Mouse (Mus musculus) liver, embryonic 15.5 days (tissue): ENCODE data around the gene Map7d1. TPM values are rescaled to one million over a fixed set of nuclear protein-coding genes. Genes with fewer than 3 reads are reported as not detected.
A peak's percentile ranks its signal among the peaks of the same experiment; 100 is the strongest.

Experiments used
- ATAC-seq: fragments of 200-750 bp; cut with Nextera tagmentation; 2 replicates; pipeline ENCODE4 v1.8.0; 2017; ENCODE audit warnings: moderate number of reproducible peaks, mild to moderate bottlenecking, moderate library complexity; ENCODE audit not compliant: insufficient read depth
- H3K27ac ChIP-seq: fragments of 300-500 bp; sonication (generic); replicated peaks from 2 replicates; pipeline ENCODE4 v1.5.1; 2015; ENCODE audit warnings: mild to moderate bottlenecking, inconsistent platforms
- H3K27me3 ChIP-seq: fragments of 300-500 bp; sonication (generic); 2 replicates; pipeline ENCODE4 v1.6.1; 2015; ENCODE audit warnings: mild to moderate bottlenecking, inconsistent platforms
- H3K36me3 ChIP-seq: fragments of 300-500 bp; sonication (generic); replicated peaks from 2 replicates; pipeline ENCODE4 v1.6.1; 2015; ENCODE audit warnings: moderate library complexity, mild to moderate bottlenecking, inconsistent platforms
- H3K4me1 ChIP-seq: fragments of 300-500 bp; sonication (generic); replicated peaks from 2 replicates; pipeline ENCODE4 v1.6.1; 2015; ENCODE audit warnings: inconsistent platforms
- H3K4me2 ChIP-seq: fragments of 300-500 bp; sonication (generic); 2 replicates; pipeline ENCODE4 v1.6.1; 2015; ENCODE audit warnings: moderate library complexity, mild to moderate bottlenecking, inconsistent platforms
- H3K4me3 ChIP-seq: fragments of 300-500 bp; sonication (generic); replicated peaks from 2 replicates; pipeline ENCODE4 v1.5.1; 2015; ENCODE audit warnings: mild to moderate bottlenecking, inconsistent platforms
- H3K9ac ChIP-seq: fragments of 300-500 bp; sonication (generic); 2 replicates; pipeline ENCODE4 v1.6.1; 2015; ENCODE audit warnings: moderate library complexity, mild to moderate bottlenecking, inconsistent platforms
- H3K9me3 ChIP-seq: fragments of 300-500 bp; sonication (generic); replicated peaks from 2 replicates; pipeline ENCODE4 v1.6.1; 2016; ENCODE audit warnings: inconsistent platforms
- WGBS: fragments of 180-500 bp; shearing (Covaris S2); methylation state at CpG from one replicate; pipeline ENCODE4 v1.1.7; 2015; ENCODE audit warnings: mixed read lengths; ENCODE audit not compliant: insufficient replicate concordance; 5-methylcytosine and 5-hydroxymethylcytosine counted together
- polyA plus RNA-seq: library from polyadenylated mRNA; unstranded; fragments of >200 nt; fragmentation: Nextera tagmentation; extraction: Ambion mirVana; gene quantifications from 2 replicates; pipeline ENCODE4 v1.2.1, GENCODE M21; 2015

Map7d1 gene
- 6.7 and 7.7 TPM in 2 replicates for polyA plus RNA-seq

GRCm38 (mm10) chr4:126256131-126256791, at the start of gene Map7d1:
Gene Map7d1 (minus strand): TSS chr4:126256343.
- peaks cover 93% of the 10 kb centered on the region for H3K4me1 ChIP-seq
- H3K9ac ChIP-seq = peak within 1 kb of the TSS; percentile 81
- peak within 1 kb of the TSS; percentile 82 for H3K27ac ChIP-seq
- under 1% methylated on average over 59 of the region's 59 CpGs for WGBS
- peak within 1 kb of the TSS; percentile 81 for H3K4me3 ChIP-seq
- peak within 1 kb of the TSS; percentile 99 for H3K4me2 ChIP-seq
- peak; percentile 82 for ATAC-seq
- no peaks in the 10 kb centered on the region for H3K36me3 ChIP-seq
- no peaks in the 10 kb centered on the region for H3K9me3 ChIP-seq
- H3K27me3 ChIP-seq = peaks cover 61% of the 10 kb centered on the region

- no peak for ATAC-seq
- H3K27me3 ChIP-seq = peaks cover 57% of the 10 kb centered on the region
- no peaks in the 10 kb centered on the region for H3K36me3 ChIP-seq
- peaks cover 16% of the 10 kb centered on the region for H3K4me1 ChIP-seq
- no peak overlapping the region for H3K27ac ChIP-seq
- H3K4me3 ChIP-seq = no peak overlapping the region
- WGBS = 39% methylated on average over 1 of the region's 1 CpGs
- no peak overlapping the region for H3K4me2 ChIP-seq
- H3K9ac ChIP-seq = no peak overlapping the region
- H3K9me3 ChIP-seq = no peaks in the 10 kb centered on the region
These were observed 49.3 kb upstream of the Map7d1 start for GRCm38 (mm10) chr4:126305428-126305827.

- Histone ChIP-seq H3K4me1 (peaks cover 11% of the 10 kb centered on the region), H3K27me3 (peaks cover 66% of the 10 kb centered on the region), H3K36me3 (no peaks in the 10 kb centered on the region), H3K4me2 (no peak overlapping the region), H3K27ac (no peak overlapping the region), H3K9ac (no peak overlapping the region), H3K9me3 (no peaks in the 10 kb centered on the region), H3K4me3 (no peak overlapping the region)
- WGBS = 40% methylated on average over 4 of the region's 4 CpGs
- ATAC-seq = no peak
These were observed 47.7 kb upstream of the Map7d1 start for GRCm38 (mm10) chr4:126303877-126304276.

- Histone ChIP-seq H3K27ac (no peak overlapping the region), H3K27me3 (peaks cover 77% of the 10 kb centered on the region), H3K4me3 (peak overlapping the region; percentile 24; the same call in 1 of the 2 replicates), H3K4me1 (peaks cover 17% of the 10 kb centered on the region), H3K9me3 (no peaks in the 10 kb centered on the region), H3K4me2 (peak overlapping the region; percentile 50), H3K36me3 (no peaks in the 10 kb centered on the region), H3K9ac (no peak overlapping the region)
- WGBS = 9% methylated on average over 27 of the region's 27 CpGs
- no peak for ATAC-seq
These were observed 45.6 kb upstream of the Map7d1 start for GRCm38 (mm10) chr4:126301584-126302309.

- WGBS = 1% methylated on average over 50 of the region's 50 CpGs
- ATAC-seq = no peak
- Histone ChIP-seq H3K9ac (no peak overlapping the region), H3K4me2 (peak overlapping the region; percentile 50), H3K4me3 (peak overlapping the region; percentile 24), H3K9me3 (no peaks in the 10 kb centered on the region), H3K27me3 (peaks cover 82% of the 10 kb centered on the region), H3K36me3 (no peaks in the 10 kb centered on the region), H3K4me1 (peaks cover 21% of the 10 kb centered on the region), H3K27ac (no peak overlapping the region)
These were observed 44.9 kb upstream of the Map7d1 start for GRCm38 (mm10) chr4:126300916-126301583.

- Histone ChIP-seq H3K9ac (no peak overlapping the region), H3K4me2 (peak overlapping the region; percentile 48), H3K27ac (no peak overlapping the region), H3K4me3 (peak overlapping the region; percentile 18; the same call in 1 of the 2 replicates), H3K27me3 (peaks cover 74% of the 10 kb centered on the region), H3K9me3 (no peaks in the 10 kb centered on the region), H3K36me3 (no peaks in the 10 kb centered on the region), H3K4me1 (peaks cover 21% of the 10 kb centered on the region)
- WGBS = 1% methylated on average over 34 of the region's 34 CpGs
- no peak for ATAC-seq
These were observed 40.5 kb upstream of the Map7d1 start for GRCm38 (mm10) chr4:126296617-126297101.

GRCm38 (mm10) chr4:126295937-126296336, 39.8 kb upstream of the Map7d1 start:
- H3K9me3 ChIP-seq = no peaks in the 10 kb centered on the region
- H3K36me3 ChIP-seq = no peaks in the 10 kb centered on the region
- no peak overlapping the region for H3K27ac ChIP-seq
- 38% methylated on average over 4 of the region's 4 CpGs for WGBS
- no peak overlapping the region for H3K4me3 ChIP-seq
- no peak overlapping the region for H3K9ac ChIP-seq
- H3K4me1 ChIP-seq = peaks cover 15% of the 10 kb centered on the region
- no peak overlapping the region for H3K4me2 ChIP-seq
- peaks cover 74% of the 10 kb centered on the region for H3K27me3 ChIP-seq
- no peak for ATAC-seq

- peaks cover 10% of the 10 kb centered on the region for H3K4me1 ChIP-seq
- WGBS = 62% methylated on average over 6 of the region's 6 CpGs
- no peak overlapping the region for H3K27ac ChIP-seq
- no peak overlapping the region for H3K9ac ChIP-seq
- no peaks in the 10 kb centered on the region for H3K9me3 ChIP-seq
- H3K4me2 ChIP-seq = no peak overlapping the region
- no peak; the same call in 1 of the 2 replicates for ATAC-seq
- H3K27me3 ChIP-seq = peaks cover 71% of the 10 kb centered on the region
- no peaks in the 10 kb centered on the region for H3K36me3 ChIP-seq
- no peak overlapping the region for H3K4me3 ChIP-seq
These were observed 39.0 kb upstream of the Map7d1 start for GRCm38 (mm10) chr4:126295152-126295551.

- WGBS = 34% methylated on average over 13 of the region's 13 CpGs
- Histone ChIP-seq H3K4me1 (peaks cover 7% of the 10 kb centered on the region; the same call in 1 of the 2 replicates), H3K27me3 (peaks cover 71% of the 10 kb centered on the region), H3K36me3 (no peaks in the 10 kb centered on the region), H3K9me3 (no peaks in the 10 kb centered on the region), H3K27ac (no peak overlapping the region), H3K9ac (no peak overlapping the region), H3K4me3 (no peak overlapping the region), H3K4me2 (no peak overlapping the region)
- ATAC-seq = no peak
These were observed 35.1 kb upstream of the Map7d1 start for GRCm38 (mm10) chr4:126291196-126291595.

- H3K4me2 ChIP-seq = no peak overlapping the region
- H3K4me1 ChIP-seq = peaks cover 9% of the 10 kb centered on the region; the same call in 1 of the 2 replicates
- 72% methylated on average over 8 of the region's 8 CpGs for WGBS
- H3K27ac ChIP-seq = no peak overlapping the region
- ATAC-seq = no peak
- peaks cover 69% of the 10 kb centered on the region for H3K27me3 ChIP-seq
- no peak overlapping the region for H3K4me3 ChIP-seq
- no peaks in the 10 kb centered on the region for H3K36me3 ChIP-seq
- no peaks in the 10 kb centered on the region for H3K9me3 ChIP-seq
- H3K9ac ChIP-seq = no peak overlapping the region
These were observed 34.2 kb upstream of the Map7d1 start for GRCm38 (mm10) chr4:126290314-126290713.
